Mouse (Mus musculus) retina, adult 2 months (tissue): ENCODE measurements at regions not wholly inside any gene's neighbourhood (a gene's known extent, or its start where the extent isn't known, plus 50 kb on each side); places are given as distances from the start of the nearest gene placed in this dataset.
"Not testable (repeated sequence)": the region's sequence is repeated elsewhere in the genome, so short reads cannot be mapped to it uniquely, and the experiment has no call there.

Experiments
- DNase-seq: peaks from one replicate; pipeline ENCODE4 v3.0.0-alpha.2; 2012; ENCODE audit warnings: low read depth, low spot score

DNA sequence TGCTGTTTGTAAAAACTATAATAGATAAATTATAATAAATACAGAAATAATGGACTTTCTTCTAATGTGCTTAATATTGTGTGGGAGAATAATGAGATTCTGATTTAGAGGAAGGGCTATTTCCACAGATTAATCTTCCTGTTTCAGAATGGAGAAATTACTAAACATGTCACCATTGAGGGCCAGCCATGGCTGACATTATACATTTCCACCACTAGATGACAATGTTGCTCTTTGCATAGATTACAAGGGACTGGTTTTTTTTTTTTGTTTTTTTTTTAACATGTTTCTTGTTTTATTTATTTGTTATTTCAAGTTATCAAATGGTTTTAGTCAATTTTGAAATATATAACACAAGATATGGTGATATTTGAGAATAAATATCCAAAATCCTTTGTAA, 435.6 kb upstream of the Klhl1 start:
- peak; percentile 6 for DNase-seq

GRCm38 (mm10) chr14:96908737-96909136, 389.8 kb upstream of the Klhl1 start:
- peak; percentile 8 for DNase-seq

- no peak for DNase-seq
Observed at GRCm38 (mm10) chr14:96879701-96880100, 360.8 kb upstream of the Klhl1 start.

- DNase-seq = no peak
Observed at GRCm38 (mm10) chr14:96871969-96872368, 353.1 kb upstream of the Klhl1 start.

DNA sequence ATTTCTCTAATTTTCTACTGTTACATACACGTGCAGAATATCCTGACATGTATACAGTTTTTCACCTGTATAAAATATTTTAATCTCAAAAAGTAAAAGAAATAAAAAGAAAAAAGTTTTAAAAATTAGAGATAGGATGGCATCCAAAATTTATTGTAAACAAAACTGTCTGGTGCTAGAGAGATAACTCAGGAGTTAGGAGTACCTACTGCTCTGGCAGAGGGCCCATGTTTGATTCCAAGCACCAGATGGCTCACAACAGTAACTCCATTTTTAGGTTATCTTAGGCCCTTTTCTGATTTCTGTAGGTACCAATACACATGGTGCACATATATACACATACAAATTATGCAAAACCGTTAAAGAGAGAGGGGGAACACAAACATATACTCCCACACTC, 320.0 kb upstream of the Klhl1 start:
- no peak for DNase-seq

- DNase-seq = no peak
Observed at GRCm38 (mm10) chr14:96825083-96825482, 306.2 kb upstream of the Klhl1 start.

- no peak for DNase-seq
Observed at GRCm38 (mm10) chr14:96815665-96816064, 296.8 kb upstream of the Klhl1 start.

- no peak for DNase-seq
Observed at GRCm38 (mm10) chr14:96805284-96805683, 286.4 kb upstream of the Klhl1 start.

DNA sequence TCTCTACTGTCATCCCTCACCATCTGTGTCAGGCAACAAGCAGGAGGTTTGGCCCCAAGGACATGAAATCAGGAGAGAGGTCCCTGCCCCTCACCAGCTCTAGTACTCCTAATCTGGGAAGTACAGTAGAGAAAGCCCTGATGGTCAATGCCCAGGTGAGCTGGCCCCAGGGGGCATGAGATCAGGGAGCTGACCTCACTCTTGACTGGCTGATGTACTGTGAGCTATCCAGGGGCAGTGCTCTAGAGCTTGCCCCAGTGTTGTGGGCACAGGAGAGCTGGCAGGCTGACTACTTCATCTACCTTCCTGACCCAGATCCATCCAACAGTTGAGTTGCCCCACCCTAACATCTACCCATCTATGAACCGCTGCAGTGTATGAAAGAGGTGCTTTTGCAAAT, 275.9 kb upstream of the Klhl1 start:
- DNase-seq = no peak

DNA sequence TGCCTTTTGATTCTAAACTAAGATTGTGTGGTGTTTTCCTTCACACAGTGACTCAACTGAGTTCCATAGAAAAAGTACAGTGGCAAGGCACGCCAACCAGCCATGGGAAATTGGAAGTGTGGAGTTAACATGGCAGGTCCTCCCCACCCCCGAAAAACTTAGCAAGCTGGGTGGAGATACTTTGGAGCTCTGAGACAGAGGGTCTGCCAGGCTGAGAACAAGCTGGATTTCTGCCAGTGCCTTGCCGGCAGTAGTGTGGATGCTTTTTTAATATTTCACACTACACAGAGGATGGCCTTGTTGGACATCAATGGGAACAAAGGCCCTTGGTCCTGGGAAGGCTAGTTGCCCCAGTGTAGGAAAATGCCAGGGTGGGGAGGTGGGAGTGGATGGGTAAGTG, 269.0 kb upstream of the Klhl1 start:
- DNase-seq = no peak

DNA sequence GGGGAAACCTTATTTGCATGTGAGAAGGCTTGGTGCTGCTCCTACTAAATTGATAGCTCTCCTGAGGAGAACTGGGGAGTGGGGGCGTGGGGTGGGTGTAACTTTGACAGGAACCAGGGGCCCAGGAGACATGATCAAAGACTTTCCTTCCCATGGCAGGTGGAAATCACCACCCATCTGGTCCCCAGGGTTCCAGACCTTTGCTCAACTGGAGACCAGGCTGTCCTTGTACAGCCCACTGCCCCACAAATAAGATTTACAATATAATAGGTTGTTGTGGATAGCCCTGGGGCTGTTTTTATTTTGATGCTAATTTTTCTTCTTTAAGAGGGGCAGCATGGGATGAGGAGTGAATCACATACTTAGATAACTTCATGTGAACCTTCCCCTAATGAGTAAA, 268.4 kb upstream of the Klhl1 start:
- no peak for DNase-seq

DNA sequence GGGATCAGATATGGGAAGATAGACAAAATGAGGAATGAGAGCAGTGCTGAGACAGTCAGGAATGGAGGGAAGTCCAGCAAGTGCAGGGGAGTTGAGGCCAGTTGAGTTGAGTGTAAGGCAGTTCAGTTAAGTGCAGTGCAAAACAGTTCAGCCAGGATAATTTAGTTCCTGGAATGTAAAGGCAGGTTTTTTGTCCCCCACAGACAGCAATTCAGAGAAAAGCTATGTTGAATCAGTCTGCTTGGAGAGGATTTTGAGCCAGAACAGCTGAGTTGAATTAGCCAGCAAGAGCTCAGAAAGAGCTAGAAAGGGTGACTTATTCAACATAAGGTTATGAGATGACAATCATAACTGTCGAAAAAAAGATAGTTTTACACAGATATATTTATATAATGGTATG, 256.9 kb upstream of the Klhl1 start:
- DNase-seq = no peak

- no peak for DNase-seq
Observed at GRCm38 (mm10) chr14:96760591-96760990, 241.7 kb upstream of the Klhl1 start.

DNA sequence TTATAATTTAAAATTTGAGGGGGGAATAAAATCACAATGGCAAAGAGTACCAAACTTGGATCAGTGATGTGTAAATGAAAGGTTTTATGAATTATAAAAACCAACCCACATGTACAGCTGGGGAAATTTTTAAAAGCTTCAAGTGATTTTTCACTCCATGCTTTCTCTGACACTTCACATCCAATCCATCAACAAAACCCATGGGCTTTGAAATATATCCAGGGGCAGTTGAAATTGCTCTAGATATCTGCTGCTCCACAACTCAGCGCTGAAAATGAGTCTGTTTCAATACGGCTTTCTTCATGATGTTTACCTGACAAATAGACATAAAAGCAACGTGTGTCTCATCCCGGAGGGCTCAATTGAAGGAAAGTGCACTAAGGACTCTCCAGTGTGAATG, 214.3 kb upstream of the Klhl1 start:
- no peak for DNase-seq

DNA sequence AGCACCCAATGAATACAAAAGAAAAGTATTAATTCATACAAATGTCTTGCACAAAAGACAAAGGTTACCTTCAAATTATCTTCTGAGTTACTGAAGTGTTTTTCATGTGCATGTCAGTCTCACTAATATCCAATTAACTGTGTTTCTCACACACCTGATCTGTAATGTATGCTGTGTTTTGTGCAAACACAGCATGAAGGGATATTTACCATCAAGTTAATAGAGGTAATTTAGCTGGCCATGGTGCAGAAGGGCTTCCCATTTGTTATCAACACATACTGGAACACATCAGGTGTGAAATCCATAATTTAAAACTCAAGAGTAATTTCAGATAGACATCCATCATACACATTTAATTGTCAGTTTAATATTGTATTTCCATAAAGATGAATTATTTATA, 178.2 kb upstream of the Klhl1 start:
- no peak for DNase-seq

DNA sequence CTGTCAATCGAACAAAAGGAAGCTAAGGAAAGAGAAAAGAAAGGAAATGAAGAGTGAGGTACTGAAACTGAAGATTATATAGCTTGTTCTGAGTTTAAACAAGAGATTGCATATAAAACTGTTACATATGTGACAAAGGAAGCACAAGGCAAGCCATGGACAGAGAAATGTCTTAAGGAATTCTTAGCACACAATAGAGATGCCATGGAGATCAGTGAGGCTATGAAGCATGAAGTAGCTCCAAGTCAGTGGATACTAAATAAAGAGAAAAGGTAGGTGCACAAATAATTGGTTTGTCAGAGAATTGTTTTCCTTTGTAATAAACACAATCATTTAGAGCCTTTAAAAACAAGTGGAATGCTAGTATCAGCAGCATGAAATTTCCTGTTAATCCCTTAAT, 172.0 kb upstream of the Klhl1 start:
- no peak for DNase-seq

- no peak for DNase-seq
Observed at GRCm38 (mm10) chr14:96683943-96684342, 165.0 kb upstream of the Klhl1 start.

DNA sequence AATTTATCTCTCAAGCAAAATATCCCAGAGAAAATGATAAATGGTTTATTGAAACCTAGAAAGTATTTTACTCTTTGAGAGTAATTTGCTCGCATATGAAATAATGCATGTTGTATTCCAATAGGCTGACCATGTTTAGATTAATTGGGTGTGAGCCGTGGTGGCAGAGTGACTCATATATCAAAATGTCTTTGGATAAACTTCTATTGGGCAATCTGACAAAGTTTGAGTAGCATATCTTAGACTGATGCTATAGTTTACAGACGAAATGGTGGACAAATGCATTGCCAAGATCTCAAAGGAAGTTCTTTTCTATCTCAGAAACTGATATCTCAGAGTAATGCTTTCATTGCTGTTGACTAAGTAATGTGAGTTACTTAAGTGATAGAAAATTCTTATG, 162.8 kb upstream of the Klhl1 start:
- DNase-seq = no peak

- DNase-seq = no peak
Observed at GRCm38 (mm10) chr14:96676213-96676612, 157.3 kb upstream of the Klhl1 start.

- no peak for DNase-seq
Observed at GRCm38 (mm10) chr14:96668635-96669034, 149.7 kb upstream of the Klhl1 start.

- no peak for DNase-seq
Observed at GRCm38 (mm10) chr14:96656500-96656899, 137.6 kb upstream of the Klhl1 start.

DNA sequence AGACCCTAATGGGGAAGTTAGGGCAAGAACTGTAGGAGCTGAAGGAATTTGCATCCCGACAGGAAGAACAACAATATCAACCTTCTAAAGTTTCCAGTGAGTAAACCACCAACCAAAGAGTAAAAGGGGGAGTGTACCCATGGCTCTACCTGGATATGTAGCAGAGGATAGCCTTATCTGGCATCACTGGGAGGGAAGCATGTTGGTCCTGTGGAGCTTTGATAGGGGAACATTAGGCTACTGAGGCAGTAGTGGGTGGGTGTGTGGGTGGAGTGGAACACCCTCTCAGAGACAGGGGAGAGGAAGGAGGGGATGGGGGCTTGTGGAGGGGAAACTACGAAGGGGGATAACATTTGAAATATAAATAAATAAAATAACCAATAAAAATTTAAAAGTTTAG, 111.4 kb upstream of the Klhl1 start:
- DNase-seq = no peak

DNA sequence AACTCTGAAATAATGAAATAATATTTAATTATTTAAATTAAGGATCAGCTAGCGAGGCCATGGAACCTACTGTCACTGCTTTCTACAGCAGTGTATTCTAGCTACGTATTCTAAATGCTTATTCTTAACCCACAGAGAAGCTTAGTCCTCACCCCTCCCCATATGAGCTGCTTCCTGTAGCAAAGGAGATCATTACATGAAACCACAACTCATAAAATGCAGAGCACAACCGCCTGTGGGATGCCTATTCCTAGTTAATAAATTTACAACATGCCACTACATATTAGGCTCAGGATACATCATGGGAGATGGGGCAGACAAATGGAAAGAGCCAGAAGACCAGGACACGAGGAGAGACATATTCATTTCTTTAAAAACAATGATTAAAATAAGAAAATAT, 87.8 kb upstream of the Klhl1 start:
- DNase-seq = no peak

DNA sequence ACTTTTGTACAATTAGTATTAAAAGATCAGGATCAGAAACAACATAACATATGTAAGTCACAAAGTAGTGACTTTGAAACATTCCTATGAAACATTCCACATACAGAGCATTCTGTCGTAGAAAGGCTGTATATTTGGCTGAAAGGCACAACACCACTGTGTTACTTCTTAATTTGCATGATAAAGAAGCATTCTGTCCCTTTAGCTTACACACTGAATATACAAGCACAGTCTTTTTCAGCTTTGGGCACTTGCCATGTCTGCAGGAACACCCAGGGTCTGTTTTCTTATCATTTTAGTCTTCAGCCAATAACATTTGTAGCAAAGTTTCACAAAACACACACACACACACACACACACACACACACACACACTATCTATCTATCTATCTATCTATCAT, 82.2 kb upstream of the Klhl1 start:
- not testable (repeated sequence) for DNase-seq

- no peak for DNase-seq
Observed at GRCm38 (mm10) chr14:96592051-96592450, 73.1 kb upstream of the Klhl1 start.
